Mouse (Mus musculus): ENCODE measurements around the gene Eri3.

The Eri3 gene

GRCm38 (mm10) chr4:117550140-117550851 lies at the start of gene Eri3:
Gene Eri3, plus strand, starts transcription at chr4:117550365.
- DNase-seq (ENCODE audit: low read depth, low spot score) = peak; percentile 99

- no peak for DNase-seq (ENCODE audit: low read depth, low spot score)
Measured at GRCm38 (mm10) chr4:117518246-117518645, 31.9 kb upstream of the Eri3 start.

GRCm38 (mm10) chr4:117521350-117521749 lies 28.8 kb upstream of the Eri3 start:
- DNase-seq (ENCODE audit: low read depth, low spot score) = no peak

GRCm38 (mm10) chr4:117525990-117526389 lies 24.2 kb upstream of the Eri3 start:
- DNase-seq (ENCODE audit: low read depth, low spot score) = no peak

GRCm38 (mm10) chr4:117527116-117527899 lies 22.9 kb upstream of the Eri3 start:
- DNase-seq (ENCODE audit: low read depth, low spot score) = no peak

- DNase-seq (ENCODE audit: low read depth, low spot score) = peak; percentile 51
Measured at GRCm38 (mm10) chr4:117527952-117528351, 22.2 kb upstream of the Eri3 start.

GRCm38 (mm10) chr4:117529843-117530242 lies 20.3 kb upstream of the Eri3 start:
- DNase-seq (ENCODE audit: low read depth, low spot score) = no peak

GRCm38 (mm10) chr4:117535496-117536200 lies 14.5 kb upstream of the Eri3 start:
- no peak for DNase-seq (ENCODE audit: low read depth, low spot score)

- DNase-seq (ENCODE audit: low read depth, low spot score) = no peak
Measured at GRCm38 (mm10) chr4:117537002-117537401, 13.2 kb upstream of the Eri3 start.

GRCm38 (mm10) chr4:117539329-117539980 lies 10.7 kb upstream of the Eri3 start:
- DNase-seq (ENCODE audit: low read depth, low spot score) = no peak

GRCm38 (mm10) chr4:117540571-117540970 lies 9.6 kb upstream of the Eri3 start:
- no peak for DNase-seq (ENCODE audit: low read depth, low spot score)

GRCm38 (mm10) chr4:117545448-117545847 lies 4.7 kb upstream of the Eri3 start:
- DNase-seq (ENCODE audit: low read depth, low spot score) = no peak

- no peak for DNase-seq (ENCODE audit: low read depth, low spot score)
Measured at GRCm38 (mm10) chr4:117546616-117547015, 3.5 kb upstream of the Eri3 start.

GRCm38 (mm10) chr4:117549576-117549975 lies 589 bp upstream of the Eri3 start:
- peak; percentile 14 for DNase-seq (ENCODE audit: low read depth, low spot score)

- DNase-seq (ENCODE audit: low read depth, low spot score) = no peak
Measured at GRCm38 (mm10) chr4:117551144-117552000, 1.2 kb downstream of the Eri3 start.

GRCm38 (mm10) chr4:117555495-117555894 lies 5.3 kb downstream of the Eri3 start:
- no peak for DNase-seq (ENCODE audit: low read depth, low spot score)

GRCm38 (mm10) chr4:117556372-117556771 lies 6.2 kb downstream of the Eri3 start:
- no peak for DNase-seq (ENCODE audit: low read depth, low spot score)

GRCm38 (mm10) chr4:117557068-117557645 lies 7.0 kb downstream of the Eri3 start:
- DNase-seq (ENCODE audit: low read depth, low spot score) = no peak

- no peak for DNase-seq (ENCODE audit: low read depth, low spot score)
Measured at GRCm38 (mm10) chr4:117563967-117564366, 13.8 kb downstream of the Eri3 start.

- peak; percentile 15 for DNase-seq (ENCODE audit: low read depth, low spot score)
Measured at GRCm38 (mm10) chr4:117568846-117569245, 18.7 kb downstream of the Eri3 start.

Data from brain, adult 2 months (tissue).